Mouse (Mus musculus): Measurements from ENCODE around the gene Fblim1.

Gene Fblim1

DNA sequence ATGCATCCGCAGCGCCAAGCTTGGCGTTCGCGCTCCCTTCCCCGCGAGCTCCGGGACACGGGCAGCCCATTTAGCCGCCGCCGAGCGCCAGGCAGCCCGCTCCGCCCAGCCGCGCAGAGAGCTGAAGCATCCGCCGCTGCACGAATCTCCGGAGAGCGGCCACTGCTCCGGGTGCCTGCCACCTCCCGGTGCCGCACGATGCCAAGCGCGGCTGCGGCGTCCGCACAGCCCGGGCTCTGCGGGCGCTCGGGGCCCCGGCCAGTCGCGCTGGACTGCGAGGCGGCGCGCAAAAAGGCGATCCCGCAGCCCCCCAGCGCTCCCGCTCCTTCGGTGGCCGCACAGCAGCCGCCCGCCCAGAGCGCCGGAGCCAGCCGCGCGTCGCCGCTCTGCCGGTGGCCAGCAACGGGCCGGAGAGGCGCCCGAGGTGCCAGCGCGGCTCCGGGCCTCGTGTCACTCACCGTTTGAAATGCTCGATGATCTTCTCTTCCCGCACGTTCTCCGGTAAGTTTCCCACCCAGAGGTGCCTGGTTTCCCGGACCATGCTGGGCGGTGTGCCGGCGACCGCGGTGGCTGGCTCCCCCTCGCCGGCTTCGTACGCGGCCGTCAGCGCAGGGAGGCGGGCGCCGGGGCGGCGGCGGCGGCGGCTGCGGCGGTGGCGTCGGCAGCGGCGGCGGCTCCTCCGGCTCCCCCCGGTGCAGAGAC lies 68.0 kb downstream of the Fblim1 start:
- DNase-seq: peak; percentile 58

DNA sequence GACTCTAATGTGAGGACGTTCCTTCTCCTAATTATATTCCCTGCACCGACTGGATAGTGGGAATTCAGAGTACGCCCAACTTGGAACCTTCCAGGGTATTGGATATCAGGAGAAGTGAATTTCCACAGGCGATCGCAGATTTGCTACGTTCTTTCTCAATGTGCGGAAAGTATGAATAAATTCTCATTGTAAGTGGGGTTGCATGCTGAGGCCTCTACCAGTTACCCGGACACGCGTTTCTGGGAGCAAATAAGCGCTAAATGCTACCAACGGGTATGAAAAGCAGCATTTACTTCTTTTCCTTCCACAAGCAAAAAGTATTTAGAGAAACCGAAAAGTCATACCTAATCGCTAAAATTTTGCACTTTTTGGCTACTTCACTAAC lies 68.7 kb downstream of the Fblim1 start:
- no peak for DNase-seq

DNA sequence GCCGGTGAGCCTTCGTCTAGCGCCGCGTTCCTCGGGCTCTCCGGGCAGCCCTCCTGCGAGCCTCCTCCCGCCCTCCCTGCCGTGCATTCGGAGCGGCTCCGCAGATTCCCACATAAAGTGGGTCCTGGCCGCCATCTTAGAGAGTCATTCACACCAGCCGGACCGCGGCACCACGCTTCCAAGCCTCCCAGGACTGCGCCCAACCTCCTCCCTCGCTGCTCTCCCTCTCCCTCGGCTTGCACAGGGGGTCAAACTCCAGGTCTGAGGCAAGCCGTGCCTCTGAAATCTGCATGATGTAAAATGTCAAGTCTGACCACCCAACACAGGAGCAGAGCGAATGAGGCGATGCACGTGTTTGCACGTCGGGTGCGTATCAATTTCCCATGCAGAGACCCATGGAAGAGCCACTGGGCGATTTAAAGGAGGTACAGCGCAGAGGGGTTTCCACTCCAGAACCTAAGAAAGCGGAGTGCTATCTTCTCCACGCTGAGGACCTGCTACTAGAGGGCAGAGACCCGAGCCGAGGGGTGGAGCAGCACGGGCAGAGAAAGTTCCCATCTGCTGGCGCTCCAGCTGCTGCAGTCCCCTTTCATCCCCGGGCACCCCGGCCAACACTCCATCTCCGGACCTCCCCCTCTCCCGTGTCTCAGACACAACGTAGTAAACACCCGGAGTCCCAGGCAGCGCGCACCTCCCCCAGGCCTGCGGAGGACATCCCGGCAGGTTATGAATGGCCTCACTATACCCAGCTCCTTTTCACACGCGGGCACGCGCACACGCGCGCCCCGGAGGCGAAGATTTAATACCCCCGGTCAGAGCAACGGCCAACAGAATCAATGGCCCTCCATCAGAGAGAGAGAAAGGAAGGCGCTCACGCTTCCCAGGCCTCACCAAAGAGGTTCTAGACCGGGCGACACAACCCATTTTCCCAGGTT lies 69.3 kb downstream of the Fblim1 start:
- peak; percentile 51 for DNase-seq

DNA sequence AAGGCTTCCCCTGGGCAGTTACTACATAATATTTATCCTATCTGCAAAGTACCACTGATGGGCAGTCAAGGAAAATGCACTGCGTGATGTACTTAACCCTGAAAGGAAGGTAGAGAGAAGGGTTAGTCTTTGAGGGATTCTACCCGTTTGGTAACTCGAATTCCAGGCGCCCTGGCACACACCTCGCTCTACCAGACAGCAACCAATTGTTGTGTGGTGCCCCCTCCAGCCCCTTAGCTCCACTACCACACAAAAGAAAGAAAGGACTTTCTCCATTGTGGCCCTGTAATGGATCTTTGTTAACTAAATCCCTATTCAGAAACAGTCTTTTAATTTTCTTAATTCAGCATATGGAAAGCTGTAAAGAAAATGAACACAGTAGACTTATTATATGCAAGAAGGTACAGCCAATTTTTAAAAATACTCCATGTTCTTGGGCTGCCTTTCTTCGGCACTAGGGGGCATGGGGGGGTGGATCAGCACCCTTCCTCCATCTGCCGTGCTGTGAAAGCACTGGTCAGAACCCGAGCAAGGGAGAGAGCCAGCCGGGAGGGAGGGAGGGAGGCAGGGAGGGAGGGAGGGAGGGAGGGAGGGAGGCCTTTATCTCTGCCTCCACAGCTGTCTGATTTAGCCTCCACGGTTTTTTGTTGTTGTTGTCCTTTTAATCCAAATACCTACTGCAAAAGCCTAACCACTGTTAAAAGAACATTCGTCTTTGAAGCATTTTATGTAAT lies 70.8 kb downstream of the Fblim1 start:
- peak; percentile 60 for DNase-seq

DNA sequence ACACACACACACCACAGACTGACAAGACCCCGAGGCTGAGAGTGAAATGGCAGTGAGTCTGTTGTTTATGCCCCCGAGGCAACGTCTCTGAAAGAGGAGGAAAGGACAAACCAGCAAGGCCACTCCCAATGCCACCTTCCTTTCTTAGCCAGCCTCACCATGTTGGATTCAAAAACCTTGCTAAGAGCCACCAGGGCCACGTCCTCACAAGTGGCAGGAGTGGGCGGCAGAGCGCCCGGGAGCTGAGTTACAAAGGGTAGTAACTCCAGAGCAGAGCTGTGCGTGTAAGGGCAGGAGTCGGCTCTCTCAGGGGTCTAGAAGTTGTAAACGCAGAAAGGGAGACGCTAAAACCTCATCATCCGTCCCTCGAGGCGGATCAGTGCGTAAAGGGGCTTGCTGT lies 74.9 kb downstream of the Fblim1 start:
- no peak for DNase-seq

DNA sequence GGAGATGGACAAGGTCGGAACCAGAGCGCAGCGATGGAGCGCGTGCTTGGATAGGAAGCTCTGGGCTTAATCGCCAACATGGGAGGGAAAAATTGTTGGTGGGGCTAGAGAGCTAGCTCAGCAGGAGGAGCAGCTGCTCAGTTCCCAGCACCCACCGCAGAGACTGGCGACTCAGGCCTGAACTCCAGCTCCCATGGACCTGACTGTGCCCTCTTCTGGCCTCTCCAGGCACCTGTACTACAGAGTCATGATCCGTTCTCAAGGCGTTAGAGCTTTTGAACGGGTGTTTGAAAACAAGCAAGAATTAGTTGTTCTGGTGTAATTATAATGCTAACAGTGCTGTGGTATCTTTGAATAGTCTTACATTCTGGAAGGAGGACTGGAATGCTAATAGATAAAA lies 77.0 kb downstream of the Fblim1 start:
- no peak for DNase-seq

DNA sequence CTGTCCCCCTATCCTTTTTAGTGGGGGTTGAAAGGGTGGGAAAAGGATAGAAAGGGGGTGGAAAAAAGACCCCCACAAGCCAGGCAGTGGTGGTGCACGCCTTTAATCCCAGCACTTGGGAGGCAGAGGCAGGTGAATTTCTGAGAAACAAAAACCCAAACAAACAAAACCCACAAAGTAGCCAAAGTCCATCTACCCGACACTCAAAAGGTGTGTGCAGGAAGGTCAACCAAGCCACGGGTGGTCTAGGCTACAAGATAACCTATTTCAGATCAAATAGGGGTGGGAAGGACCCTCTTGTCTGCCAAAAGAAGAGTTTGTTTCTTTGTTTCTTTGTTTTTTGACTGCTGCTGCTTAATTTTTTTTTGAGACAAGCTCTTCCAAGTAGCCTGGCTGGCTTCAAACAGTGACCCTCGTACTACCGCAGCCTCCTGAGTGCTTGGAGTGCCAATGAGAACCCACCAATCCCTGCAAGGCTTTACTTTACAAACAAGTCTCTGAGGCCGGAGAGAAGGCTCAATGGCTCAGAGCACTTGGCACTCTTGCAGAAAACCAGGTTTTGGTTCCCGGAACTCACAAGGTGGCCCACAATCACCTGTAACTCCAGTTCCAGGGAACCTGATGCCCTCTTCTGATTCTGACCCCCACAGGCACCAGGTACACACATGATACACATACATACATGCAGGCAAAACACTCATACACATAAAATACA lies 78.8 kb downstream of the Fblim1 start:
- no peak for DNase-seq

All from lung, postnatal 14 days (tissue).